Mouse (Mus musculus): ENCODE results near the gene Dab2ip.

Dab2ip gene

DNA sequence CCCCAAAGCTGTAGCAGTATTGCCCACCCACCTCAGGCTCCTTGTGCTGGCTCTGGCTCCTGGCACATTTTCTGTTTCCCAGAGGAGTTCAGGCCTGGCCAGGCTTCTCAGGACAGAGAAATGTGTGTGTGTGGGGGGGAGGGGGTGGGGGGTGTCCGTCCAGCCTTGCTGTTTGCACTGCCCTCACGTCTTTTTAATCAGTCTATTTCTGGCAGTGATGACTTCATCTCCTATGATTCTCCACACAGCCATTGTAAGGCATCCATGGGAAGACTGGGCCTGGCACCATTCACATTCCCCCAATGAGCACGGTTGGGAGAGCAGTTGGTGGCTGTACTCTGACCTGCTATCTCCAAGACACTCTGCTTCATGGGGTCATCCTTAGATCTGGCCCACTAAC lies 125.9 kb downstream of the Dab2ip start:
- no peak for DNase-seq (ENCODE audit: low spot score)

- DNase-seq (ENCODE audit: low spot score): no peak
Measured at GRCm38 (mm10) chr2:35684735-35685312, 126.8 kb downstream of the Dab2ip start.

- DNase-seq (ENCODE audit: low spot score): no peak
Measured at GRCm38 (mm10) chr2:35686104-35686503, 128.0 kb downstream of the Dab2ip start.

GRCm38 (mm10) chr2:35687557-35688070 lies 129.5 kb downstream of the Dab2ip start:
- DNase-seq (ENCODE audit: low spot score): no peak

GRCm38 (mm10) chr2:35688121-35688520 lies 130.1 kb downstream of the Dab2ip start:
- DNase-seq (ENCODE audit: low spot score): no peak

GRCm38 (mm10) chr2:35688581-35688980 lies 130.5 kb downstream of the Dab2ip start:
- DNase-seq (ENCODE audit: low spot score): no peak

DNA sequence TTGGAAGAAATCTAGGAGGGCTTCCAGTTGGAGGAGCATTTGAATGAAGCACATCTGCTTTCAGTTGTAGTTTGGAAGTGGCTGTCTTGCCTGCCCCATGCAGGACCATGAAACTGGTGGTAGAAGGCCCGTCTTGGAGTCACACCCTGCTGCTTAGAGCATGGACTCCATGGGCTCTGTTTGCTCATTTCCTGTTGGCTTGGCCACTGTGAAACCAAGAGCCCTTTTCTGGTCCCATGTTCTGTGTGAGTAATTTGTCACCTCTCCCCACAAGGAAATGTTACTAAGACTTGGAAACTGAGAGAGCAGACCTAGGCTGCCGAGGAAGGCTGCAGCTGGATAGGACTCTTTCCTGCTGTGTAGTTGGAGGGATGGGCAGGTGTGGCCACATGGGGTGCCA lies 131.8 kb downstream of the Dab2ip start:
- DNase-seq (ENCODE audit: low spot score): no peak

GRCm38 (mm10) chr2:35691257-35692049 lies 133.4 kb downstream of the Dab2ip start:
- DNase-seq (ENCODE audit: low spot score): peak; percentile 69

GRCm38 (mm10) chr2:35692272-35692900 lies 134.3 kb downstream of the Dab2ip start:
- DNase-seq (ENCODE audit: low spot score): no peak

- no peak for DNase-seq (ENCODE audit: low spot score)
Measured at GRCm38 (mm10) chr2:35693037-35693436, 135.0 kb downstream of the Dab2ip start.

- DNase-seq (ENCODE audit: low spot score): no peak
Measured at GRCm38 (mm10) chr2:35694111-35694510, 136.0 kb downstream of the Dab2ip start.

- DNase-seq (ENCODE audit: low spot score): no peak
Measured at GRCm38 (mm10) chr2:35696193-35696541, 138.1 kb downstream of the Dab2ip start.

- DNase-seq (ENCODE audit: low spot score): no peak
Measured at GRCm38 (mm10) chr2:35696542-35697391, 138.7 kb downstream of the Dab2ip start.

DNA sequence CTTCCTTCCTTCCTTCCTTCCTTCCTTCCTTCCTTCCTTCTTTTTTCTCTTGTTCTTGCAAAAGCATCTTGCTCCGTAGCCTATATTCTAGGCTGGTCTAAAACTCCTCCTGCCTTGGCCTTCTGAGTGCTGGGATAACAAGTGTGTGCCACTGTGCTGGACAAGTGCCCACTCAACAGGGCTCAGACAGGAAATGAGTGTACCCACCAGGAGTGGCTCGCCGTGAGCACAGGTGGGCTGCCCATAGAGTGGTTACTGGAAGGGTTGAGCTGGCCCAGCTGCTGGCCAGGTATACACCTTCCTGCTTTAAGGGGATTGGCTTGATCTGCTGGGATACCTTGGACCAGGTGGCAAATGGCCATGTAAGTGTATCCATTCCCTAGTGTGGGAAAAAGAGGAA lies 139.7 kb downstream of the Dab2ip start:
- DNase-seq (ENCODE audit: low spot score): no peak

DNA sequence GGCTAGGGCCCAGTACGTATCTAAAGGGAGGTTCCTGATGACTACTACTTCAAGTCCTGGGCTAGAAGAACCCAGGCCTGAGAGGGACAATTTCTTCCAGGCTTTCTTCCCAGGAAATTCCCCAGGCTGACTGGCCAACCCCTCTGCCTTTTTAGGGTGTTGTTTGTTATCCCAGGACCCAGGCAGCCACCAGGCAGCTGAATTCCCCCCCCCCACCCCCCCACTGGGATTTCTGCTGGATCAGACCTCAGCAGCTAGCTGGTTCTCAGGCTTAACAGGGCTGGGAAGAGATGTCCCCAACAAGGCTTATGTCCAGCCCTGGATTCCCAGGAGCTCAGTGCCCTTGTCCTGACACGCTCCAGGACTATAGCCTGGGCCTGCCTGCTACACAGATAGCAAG lies 142.9 kb downstream of the Dab2ip start:
- DNase-seq (ENCODE audit: low spot score): no peak

DNA sequence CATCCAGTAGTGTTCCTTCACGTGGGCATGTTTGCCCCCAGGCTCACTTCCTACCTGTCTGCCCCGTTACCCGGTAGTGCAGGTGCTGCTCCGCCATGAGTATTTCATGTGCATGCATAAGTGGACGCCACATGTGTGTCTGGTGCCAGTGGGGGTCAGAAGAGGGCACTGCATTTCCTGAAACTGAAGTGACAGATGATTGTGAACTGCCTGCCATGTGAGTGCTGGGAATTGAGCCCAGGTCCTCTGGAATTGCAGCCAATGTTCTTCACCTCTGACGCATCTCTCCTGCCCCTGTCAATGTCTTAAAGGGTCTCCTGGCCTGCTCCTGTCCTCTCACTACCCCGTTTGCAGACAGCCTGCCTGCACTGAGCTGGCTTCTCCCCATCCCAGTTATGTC lies 143.9 kb downstream of the Dab2ip start:
- DNase-seq (ENCODE audit: low spot score): no peak

DNA sequence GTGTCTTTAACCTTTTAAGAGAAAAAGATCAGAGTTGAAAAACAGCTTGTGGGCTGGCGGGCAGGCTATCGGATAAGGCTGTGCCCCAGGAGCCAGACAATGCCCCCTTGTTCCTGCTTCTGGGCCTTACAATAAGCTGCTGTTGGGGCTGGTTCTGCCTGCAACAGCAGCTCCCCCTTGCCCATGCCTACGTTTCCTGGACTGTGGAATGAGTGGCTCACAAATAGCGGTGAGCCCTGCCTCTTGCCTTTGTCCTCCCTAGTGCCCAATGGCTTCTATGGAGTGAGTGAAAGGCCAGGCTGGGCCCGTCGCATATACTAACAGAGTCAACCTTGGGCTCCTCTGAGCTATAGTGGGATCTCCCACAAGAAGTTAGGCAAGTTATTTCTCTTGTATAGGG lies 144.5 kb downstream of the Dab2ip start:
- DNase-seq (ENCODE audit: low spot score): no peak

DNA sequence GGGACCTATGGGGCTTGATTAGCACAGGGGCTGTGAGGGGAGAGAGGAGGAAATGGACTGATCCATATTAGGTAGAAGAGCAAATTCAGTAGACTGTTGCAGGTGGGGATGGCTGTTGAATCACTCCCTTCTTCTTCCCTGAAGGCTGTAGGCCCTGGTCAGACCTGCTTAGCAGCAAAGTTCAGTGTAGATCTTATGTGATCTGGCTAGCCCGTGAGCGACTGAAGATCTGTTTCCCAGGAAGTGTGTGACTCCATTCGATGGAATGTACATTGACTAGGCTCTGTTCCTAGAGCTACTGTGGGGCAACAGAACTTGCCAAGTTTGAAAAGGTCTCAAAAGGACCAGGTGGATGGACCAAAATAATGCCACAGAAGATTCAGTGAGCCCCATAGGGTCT lies 145.2 kb downstream of the Dab2ip start:
- DNase-seq (ENCODE audit: low spot score): peak; percentile 51

GRCm38 (mm10) chr2:35712611-35713010 lies 154.5 kb downstream of the Dab2ip start:
- DNase-seq (ENCODE audit: low spot score): no peak

GRCm38 (mm10) chr2:35713460-35713859 lies 155.4 kb downstream of the Dab2ip start:
- no peak for DNase-seq (ENCODE audit: low spot score)

- DNase-seq (ENCODE audit: low spot score): no peak
Measured at GRCm38 (mm10) chr2:35714742-35715167, 156.7 kb downstream of the Dab2ip start.

GRCm38 (mm10) chr2:35715485-35715884 lies 157.4 kb downstream of the Dab2ip start:
- DNase-seq (ENCODE audit: low spot score): no peak

Measured in urinary bladder, postnatal 25 days (tissue).